In genomic region chr10:60552951-60553635, GRCm38 (mm10) we compare ENCODE assay signal across 26 mouse cellular contexts.
A peak's percentile ranks its signal among the peaks of the same experiment; 100 is the strongest.
DNase-seq lines count a peak whose midpoint lies in the region; ATAC-seq and TF ChIP-seq lines count a peak whose summit lies in the region.
"Had no signal": no experiment of that assay in that cellular context is flagged by ENCODE, and none has a peak within 500 bp of the region (broad histone marks: within the 10 kb centered on the region; RNA-seq: fewer than 3 reads in every experiment).

No protein-coding gene starts in this region.

- 0 out of 2 replicates have a peak, but pooled peaks have one; percentile 7 for ATAC-seq in forebrain, embryonic 14.5 days
- no peak for ATAC-seq in forebrain, postnatal 0 days
- ATAC-seq in heart, embryonic 12.5 days (ENCODE audit: insufficient number of reproducible peaks, low FRiP score): no peak
- ATAC-seq: hindbrain, embryonic 16.5 days; intestine, embryonic 15.5 days; liver, embryonic 12.5 days; liver, postnatal 0 days; midbrain, embryonic 15.5 days had no signal

- H3K4me3 ChIP-seq in forebrain, embryonic 14.5 days (ENCODE audit: low read depth, low read length): no peak overlapping the region
- H3K4me3 ChIP-seq in forebrain, postnatal 0 days (ENCODE audit: low read depth, low read length): no peak overlapping the region
- H3K4me3 ChIP-seq in heart, embryonic 12.5 days: no peak overlapping the region
- H3K4me3 ChIP-seq in brown adipose tissue, adult 24 weeks (ENCODE audit: insufficient read depth, low read depth, low read length): no peak overlapping the region
- H3K4me3 ChIP-seq: embryonic facial prominence, embryonic 13.5 days; intestine, embryonic 15.5 days; liver, embryonic 12.5 days; midbrain, embryonic 15.5 days had no signal

- 43% methylated on average over 3 of the region's 4 CpGs for WGBS in forebrain, embryonic 14.5 days
- WGBS in forebrain, postnatal 0 days: 45% methylated on average over 3 of the region's 4 CpGs
- WGBS in heart, embryonic 12.5 days: 72% methylated on average over 4 of the region's 4 CpGs

- DNase-seq in forebrain, embryonic 14.5 days (ENCODE audit: low spot score): no peak
- no peak for DNase-seq in forebrain, postnatal 0 days
- DNase-seq in heart, adult 9 months (ENCODE audit: low spot score in 2 of 2): peak; percentile 10 to 59
- DNase-seq in ES-CJ7 (ENCODE audit: low read depth, low spot score): peak; percentile 67
- DNase-seq in right cerebral cortex, postnatal 10 days (ENCODE audit: low spot score in 2 of 2): no peak
- DNase-seq: adrenal gland, adult 8-10 months; cerebellum, adult 11-12 months; cerebellum, adult 9-11 months; gastrocnemius, postnatal 36 days; kidney, adult 2 months; kidney, postnatal 4 days; left cerebral cortex, postnatal 4 days; liver, postnatal 0 days; lung, postnatal 36 days; spleen, adult 18-20 months; thymus, adult 18-20 months; thymus, postnatal 25 days had no signal

- H3K4me2 ChIP-seq in forebrain, embryonic 14.5 days (ENCODE audit: low read length): no peak overlapping the region
- no peak overlapping the region for H3K4me2 ChIP-seq in forebrain, postnatal 0 days (ENCODE audit: low read depth)
- no peak overlapping the region for H3K4me2 ChIP-seq in heart, embryonic 12.5 days
- H3K4me2 ChIP-seq: embryonic facial prominence, embryonic 13.5 days; heart, embryonic 11.5 days; intestine, embryonic 15.5 days; liver, embryonic 12.5 days; midbrain, embryonic 15.5 days had no signal

- no peak overlapping the region for H3K27ac ChIP-seq in forebrain, embryonic 14.5 days (ENCODE audit: low read depth, low read length)
- H3K27ac ChIP-seq in forebrain, postnatal 0 days (ENCODE audit: low read depth, low read length): no peak overlapping the region
- no peak overlapping the region for H3K27ac ChIP-seq in heart, embryonic 12.5 days (ENCODE audit: poor library complexity, severe bottlenecking)
- H3K27ac ChIP-seq in brown adipose tissue, adult 24 weeks (replicated peaks; ENCODE audit: low read depth, low read length): peak overlapping the region; percentile 86
- H3K27ac ChIP-seq: embryonic facial prominence, embryonic 13.5 days; intestine, embryonic 15.5 days; liver, embryonic 12.5 days; midbrain, embryonic 15.5 days; stomach, postnatal 0 days had no signal

- TF ChIP-seq CTCF in forebrain, postnatal 0 days (IDR thresholded peaks at IDR 0.05; ENCODE audit: low read depth): no peak

- no peaks in the 10 kb centered on the region for H3K36me3 ChIP-seq in forebrain, embryonic 14.5 days (ENCODE audit: control insufficient read depth, insufficient read depth, low read length)
- no peaks in the 10 kb centered on the region for H3K36me3 ChIP-seq in forebrain, postnatal 0 days (ENCODE audit: insufficient read depth)
- H3K36me3 ChIP-seq in heart, embryonic 12.5 days: no peaks in the 10 kb centered on the region
- H3K36me3 ChIP-seq: embryonic facial prominence, embryonic 13.5 days; intestine, embryonic 15.5 days; liver, embryonic 12.5 days; midbrain, embryonic 15.5 days had no signal

- no peaks in the 10 kb centered on the region for H3K27me3 ChIP-seq in forebrain, embryonic 14.5 days (replicated peaks; ENCODE audit: control insufficient read depth, insufficient read depth, low read length)
- no peaks in the 10 kb centered on the region for H3K27me3 ChIP-seq in forebrain, postnatal 0 days (ENCODE audit: insufficient read depth, low read length)
- 0 out of 2 replicates have a peak, but pooled peaks cover 7% of the 10 kb centered on the region for H3K27me3 ChIP-seq in heart, embryonic 12.5 days (replicated peaks)
- H3K27me3 ChIP-seq: embryonic facial prominence, embryonic 13.5 days; intestine, embryonic 15.5 days; liver, embryonic 12.5 days; midbrain, embryonic 15.5 days had no signal

- peaks cover 3% of the 10 kb centered on the region; the same call in 1 of the 2 replicates for H3K4me1 ChIP-seq in forebrain, embryonic 14.5 days (ENCODE audit: control insufficient read depth, insufficient read depth, low read length)
- H3K4me1 ChIP-seq in forebrain, postnatal 0 days (ENCODE audit: insufficient read depth): no peaks in the 10 kb centered on the region
- H3K4me1 ChIP-seq in heart, embryonic 12.5 days (replicated peaks): peaks cover 2% of the 10 kb centered on the region; the same call in 1 of the 2 replicates
- peaks cover 9% of the 10 kb centered on the region; the same call in 1 of the 2 replicates for H3K4me1 ChIP-seq in brown adipose tissue, adult 24 weeks (ENCODE audit: control insufficient read depth, insufficient read depth, insufficient read length, low read length)
- H3K4me1 ChIP-seq: intestine, embryonic 15.5 days; liver, embryonic 12.5 days; midbrain, embryonic 15.5 days had no signal

- H3K9ac ChIP-seq in forebrain, embryonic 14.5 days (ENCODE audit: low read length): no peak overlapping the region
- H3K9ac ChIP-seq in forebrain, postnatal 0 days: no peak overlapping the region
- H3K9ac ChIP-seq in heart, embryonic 12.5 days: no peak overlapping the region
- H3K9ac ChIP-seq: embryonic facial prominence, embryonic 13.5 days; intestine, embryonic 15.5 days; liver, embryonic 12.5 days; liver, postnatal 0 days; midbrain, embryonic 15.5 days had no signal

- H3K9me3 ChIP-seq in forebrain, embryonic 14.5 days (replicated peaks; ENCODE audit: control insufficient read depth, low read length): no peaks in the 10 kb centered on the region
- H3K9me3 ChIP-seq in forebrain, postnatal 0 days (ENCODE audit: low read length): no peaks in the 10 kb centered on the region
- no peaks in the 10 kb centered on the region for H3K9me3 ChIP-seq in heart, embryonic 12.5 days (replicated peaks)
- H3K9me3 ChIP-seq: embryonic facial prominence, embryonic 13.5 days; intestine, embryonic 15.5 days; liver, embryonic 12.5 days; midbrain, embryonic 15.5 days had no signal

Comparison
In these comparisons a context has a peak if more than half of its experiments do, and no peak if none do; other contexts are left out.
1. DNase-seq: peak in heart, adult 9 months (2 of 2) and ES-CJ7 (single experiment); none in forebrain, embryonic 14.5 days (single experiment), forebrain, postnatal 0 days (single experiment) and right cerebral cortex, postnatal 10 days (0 of 2).